Comparison of ENCODE assay signal across 8 mouse cellular contexts in the genomic region with DNA sequence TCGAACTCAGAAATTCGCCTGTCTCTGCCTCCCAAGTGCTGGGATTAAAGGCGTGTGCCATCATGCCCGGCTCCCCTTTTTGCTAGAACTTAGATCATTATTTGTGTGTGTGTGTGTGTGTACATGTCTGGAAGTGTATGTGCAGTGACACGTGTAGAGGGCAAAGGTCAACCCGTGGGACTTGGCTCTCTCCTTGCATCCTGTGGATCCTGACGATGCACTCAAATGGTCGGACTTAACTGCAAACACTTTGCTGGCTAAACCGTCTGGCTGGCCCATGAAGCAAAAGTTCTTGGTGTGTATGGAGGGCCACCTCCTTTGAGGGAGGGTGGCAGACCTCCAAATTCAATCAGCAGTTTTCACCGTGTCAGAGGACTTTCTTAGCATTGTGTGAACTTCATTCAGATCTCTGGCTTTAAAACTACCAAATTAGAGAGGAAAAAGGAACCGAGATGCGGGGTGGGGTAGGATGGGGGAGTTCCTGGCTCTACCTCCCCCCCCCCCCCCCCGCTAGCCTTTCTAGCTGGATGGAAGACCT. TPM values are rescaled to one million over a fixed set of nuclear protein-coding genes. Genes with fewer than 3 reads are reported as not detected.
A peak's percentile ranks its signal among the peaks of the same experiment; 100 is the strongest.
DNase-seq lines count a peak whose midpoint lies in the region; ATAC-seq and TF ChIP-seq lines count a peak whose summit lies in the region.

No protein-coding gene starts in this region.

- no peaks in the 10 kb centered on the region for H3K9me3 ChIP-seq in MEL (replicated peaks; ENCODE audit: insufficient read depth, low read length)
- peaks cover 4% of the 10 kb centered on the region; the same call in 1 of the 2 replicates for H3K9me3 ChIP-seq in forebrain, embryonic 10.5 days
- no peaks in the 10 kb centered on the region for H3K9me3 ChIP-seq in intestine, embryonic 15.5 days
- no peaks in the 10 kb centered on the region for H3K9me3 ChIP-seq in liver, postnatal 0 days (ENCODE audit: low read length)

- ATAC-seq in intestine, embryonic 15.5 days: no peak
- no peak for ATAC-seq in liver, postnatal 0 days
- no peak for ATAC-seq in erythroid progenitor cell, adult 5-6 weeks (replicated peaks; ENCODE audit: low FRiP score, poor library complexity, severe bottlenecking)
- ATAC-seq in megakaryocyte-erythroid progenitor cell, adult 5-6 weeks (replicated peaks; ENCODE audit: low FRiP score, low TSS enrichment, poor library complexity, severe bottlenecking): no peak

- peak overlapping the region; percentile 66 to 79 for H3K4me3 ChIP-seq in MEL (ENCODE audit: control insufficient read depth in 1 of 2, insufficient read depth in 1 of 2, low read depth in 2 of 2, low read length in 2 of 2)
- peak overlapping the region; percentile 62 for H3K4me3 ChIP-seq in forebrain, embryonic 10.5 days
- H3K4me3 ChIP-seq in intestine, embryonic 15.5 days (replicated peaks): peak overlapping the region; percentile 49
- 0 out of 2 replicates have a peak overlapping the region, but pooled peaks have one; percentile 43 for H3K4me3 ChIP-seq in liver, postnatal 0 days (ENCODE audit: low read depth, low read length)

- H3K79me2 ChIP-seq in MEL (ENCODE audit: control insufficient read depth, insufficient read depth, low read length, poor library complexity): peaks cover 3% of the 10 kb centered on the region; the same call in 1 of the 2 replicates

- H3K36me3 ChIP-seq in MEL (ENCODE audit: control insufficient read depth in 1 of 2, insufficient read depth in 2 of 2, low read length in 2 of 2): peaks cover 0 to 4% of the 10 kb centered on the region in 2 experiments; a peak in 2 of 4 replicates
- 0 out of 2 replicates have a peak, but pooled peaks cover 6% of the 10 kb centered on the region for H3K36me3 ChIP-seq in forebrain, embryonic 10.5 days (replicated peaks)
- H3K36me3 ChIP-seq in intestine, embryonic 15.5 days: no peaks in the 10 kb centered on the region
- no peaks in the 10 kb centered on the region for H3K36me3 ChIP-seq in liver, postnatal 0 days (replicated peaks; ENCODE audit: insufficient read depth, low read length)

- no peaks in the 10 kb centered on the region for H3K27me3 ChIP-seq in MEL (ENCODE audit: control insufficient read depth in 1 of 2, insufficient read depth in 2 of 2, low read length in 2 of 2)
- peaks cover 26% of the 10 kb centered on the region for H3K27me3 ChIP-seq in forebrain, embryonic 10.5 days (ENCODE audit: poor library complexity, severe bottlenecking)
- no peaks in the 10 kb centered on the region for H3K27me3 ChIP-seq in intestine, embryonic 15.5 days (replicated peaks)
- no peaks in the 10 kb centered on the region for H3K27me3 ChIP-seq in liver, postnatal 0 days (ENCODE audit: insufficient read depth, low read length)

- no peak for DNase-seq in MEL (ENCODE audit: low read depth, low spot score)
- no peak for DNase-seq in forebrain, embryonic 10.5 days (ENCODE audit: extremely low spot score, low spot score)
- no peak for DNase-seq in liver, postnatal 0 days
- no peak for DNase-seq in frontal cortex, postnatal 14 days (ENCODE audit: low spot score in 2 of 2)
- DNase-seq in adrenal gland, adult 2 months: no peak

- TF ChIP-seq RAD21 in MEL (IDR thresholded peaks at IDR 0.05; ENCODE audit: low read depth, low read length): no peak

- WGBS in forebrain, embryonic 10.5 days: 57% methylated on average over 13 of the region's 13 CpGs
- 48% methylated on average over 13 of the region's 13 CpGs for WGBS in intestine, embryonic 15.5 days
- 46% methylated on average over 13 of the region's 13 CpGs for WGBS in liver, postnatal 0 days (ENCODE audit: insufficient replicate concordance)

- no peak overlapping the region for H3K27ac ChIP-seq in MEL (ENCODE audit: control insufficient read depth, low read depth, low read length)
- H3K27ac ChIP-seq in forebrain, embryonic 10.5 days: peak overlapping the region; percentile 75
- peak overlapping the region; percentile 19; the same call in 1 of the 2 replicates for H3K27ac ChIP-seq in intestine, embryonic 15.5 days
- H3K27ac ChIP-seq in liver, postnatal 0 days (ENCODE audit: low read depth): 0 out of 2 replicates have a peak overlapping the region, but pooled peaks have one; percentile 18

- H3K9ac ChIP-seq in MEL (ENCODE audit: control insufficient read depth, low read depth, low read length, poor library complexity, severe bottlenecking): peak overlapping the region; percentile 67
- H3K9ac ChIP-seq in intestine, embryonic 15.5 days: peak overlapping the region; percentile 49; the same call in 1 of the 2 replicates
- 0 out of 2 replicates have a peak overlapping the region, but pooled peaks have one; percentile 46 for H3K9ac ChIP-seq in liver, postnatal 0 days (replicated peaks)

- no peak for TF ChIP-seq EP300 in MEL (IDR thresholded peaks at IDR 0.05; ENCODE audit: low read depth in 1 of 2, low read length in 2 of 2)
- no peak for TF ChIP-seq EP300 in liver, postnatal 0 days (IDR thresholded peaks at IDR 0.05; ENCODE audit: low read depth)

- H3K4me2 ChIP-seq in intestine, embryonic 15.5 days (replicated peaks): peak overlapping the region; percentile 98
- peak overlapping the region; percentile 72 for H3K4me2 ChIP-seq in liver, postnatal 0 days (ENCODE audit: low read depth, low read length)

- TF ChIP-seq CTCF in MEL (IDR thresholded peaks at IDR 0.05 in 2 of 3, conservative IDR thresholded peaks at IDR 0.05 in 1 of 3; ENCODE audit: control insufficient read depth in 1 of 3, insufficient read depth in 1 of 3, low read depth in 2 of 3, low read length in 3 of 3, poor library complexity in 1 of 3, severe bottlenecking in 1 of 3): no peak
- no peak for TF ChIP-seq CTCF in liver, postnatal 0 days (IDR thresholded peaks at IDR 0.05; ENCODE audit: low read depth)

- no peak for TF ChIP-seq POLR2A in MEL (IDR thresholded peaks at IDR 0.05; ENCODE audit: control insufficient read depth in 1 of 2, insufficient read depth in 1 of 2, low read depth in 1 of 2, low read length in 2 of 2, poor library complexity in 1 of 2)

- H3K4me1 ChIP-seq in MEL (ENCODE audit: control insufficient read depth in 1 of 2, insufficient read depth in 2 of 2, low read length in 2 of 2): peaks cover 0 to 9% of the 10 kb centered on the region in 2 experiments; a peak in 1 of 4 replicates
- peaks cover 43% of the 10 kb centered on the region for H3K4me1 ChIP-seq in forebrain, embryonic 10.5 days
- H3K4me1 ChIP-seq in intestine, embryonic 15.5 days (replicated peaks): peaks cover 41% of the 10 kb centered on the region
- H3K4me1 ChIP-seq in liver, postnatal 0 days (ENCODE audit: insufficient read depth): peaks cover 12% of the 10 kb centered on the region

TF ChIP-seq in MEL, 35 proteins besides CTCF, POLR2A, EP300 and RAD21:
- TF ChIP-seq NRF1 (IDR thresholded peaks at IDR 0.05; ENCODE audit: insufficient read depth, low read depth, low read length, poor library complexity, severe bottlenecking): 0 out of 2 replicates have a peak, but pooled peaks have one; percentile 12
- TF ChIP-seq MAZ (IDR thresholded peaks at IDR 0.05; ENCODE audit: low read depth, low read length): no peak

RNA-seq across cellular contexts. Expression of a gene that starts 50.8 kb away (rescaled TPM):
- 20.5 and 43.8 TPM in 2 replicates for total RNA-seq in MEL (2012; rRNA removed)
- polyA plus RNA-seq in MEL (2012; ENCODE audit: insufficient read depth in 1 of 2, insufficient read length in 2 of 2, low read depth in 1 of 2, low replicate concordance in 2 of 2, missing spikeins in 1 of 2): 10 to 100 TPM in 1 of 2 experiments, not detected in 1; 25.3 TPM
- polyA plus RNA-seq in forebrain, embryonic 10.5 days (2016; fragmentation: Nextera tagmentation; extraction: Ambion mirVana): 27.5 and 28.6 TPM in 2 replicates
- 56.0 and 60.1 TPM in 2 replicates for polyA plus RNA-seq in intestine, embryonic 15.5 days (2015; fragmentation: Nextera tagmentation; extraction: Ambion mirVana)
- polyA plus RNA-seq in liver, postnatal 0 days (2015; fragmentation: Nextera tagmentation; extraction: Ambion mirVana): 32.9 and 35.7 TPM in 2 replicates
- total RNA-seq in erythroid progenitor cell, adult 5-6 weeks (2015; ENCODE audit: low replicate concordance): 1.7 and 2.5 TPM in 2 replicates
- 0.51 and 0.83 TPM in 2 replicates for total RNA-seq in erythroid progenitor cell, adult 5-6 weeks (2017; ENCODE audit: low replicate concordance)
- total RNA-seq in adrenal gland, adult 2 months (2021): 100 to 1,000 TPM; 228 to 424 TPM
- polyA plus RNA-seq in adrenal gland, adult 2 months (2012; rRNA removed): 50.0 and 414 TPM in 2 replicates
- 2.7 and 6.2 TPM in 2 replicates for total RNA-seq in megakaryocyte-erythroid progenitor cell, adult 5-6 weeks (2014; fragmentation: Nextera tagmentation)
- 3.3 and 3.8 TPM in 2 replicates for total RNA-seq in megakaryocyte-erythroid progenitor cell, adult 5-6 weeks (2017)
